ENCODE assay signal across 1 mouse cellular context in the genomic region with DNA sequence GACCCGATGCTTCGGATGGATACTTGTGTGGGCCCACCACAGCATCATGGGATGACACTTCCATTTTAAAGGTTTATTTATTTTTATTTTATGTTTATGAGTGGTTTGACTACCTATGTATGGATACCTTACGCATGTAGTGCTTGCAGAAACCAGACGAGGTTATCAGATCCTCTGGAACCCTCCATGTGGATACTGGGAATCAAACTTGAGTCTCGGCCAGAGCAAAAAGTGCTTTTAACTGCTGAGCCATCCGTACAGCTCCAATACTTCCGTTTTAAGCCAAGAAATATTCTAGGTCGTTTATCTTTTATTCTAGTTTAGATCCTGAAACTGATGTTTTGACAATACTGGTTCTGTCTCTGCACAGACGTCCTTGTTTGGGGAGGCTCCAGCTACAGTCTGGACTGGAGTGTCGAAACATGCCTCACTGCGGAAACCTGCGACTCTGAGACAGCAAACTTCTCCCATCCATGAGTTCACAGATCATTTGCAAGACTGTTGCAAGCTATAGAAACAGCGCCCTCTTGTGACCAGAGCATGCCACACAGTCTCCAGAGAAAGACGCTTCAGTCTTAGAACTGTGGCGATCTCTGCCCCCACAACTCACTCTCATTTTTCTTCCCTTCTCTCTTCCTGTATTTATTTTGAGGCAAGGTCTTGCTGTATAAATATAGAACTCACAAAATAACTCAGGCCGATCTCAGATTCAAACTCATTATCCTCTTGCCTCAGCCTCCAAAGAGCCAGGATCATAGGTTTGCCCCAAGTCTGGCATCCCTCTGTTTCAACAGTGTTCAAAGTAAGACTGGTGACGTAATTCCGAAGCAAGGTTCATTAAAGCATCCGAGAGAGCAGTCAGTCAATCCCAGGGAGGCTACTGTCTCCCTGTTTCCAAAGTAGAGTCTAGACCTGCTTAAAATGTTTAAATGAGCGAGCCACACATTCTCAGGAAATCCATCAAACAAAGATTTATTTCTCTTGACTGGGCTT.
A peak's percentile ranks its signal among the peaks of the same experiment; 100 is the strongest.
TF ChIP-seq lines count a peak whose summit lies in the region.

No protein-coding gene starts in this region.

TF ChIP-seq in MEL, 35 proteins besides CTCF, POLR2A, EP300 and RAD21 (continued from another document):
- peak; percentile 94 for TF ChIP-seq SMC3 (IDR thresholded peaks at IDR 0.05; ENCODE audit: low read depth, low read length)
- peak; percentile 42; the same call in 1 of the 2 replicates for TF ChIP-seq TBP (IDR thresholded peaks at IDR 0.05; ENCODE audit: low read depth, low read length)
- no peak for TF ChIP-seq CHD2 (IDR thresholded peaks at IDR 0.05; ENCODE audit: low read length)
- no peak for TF ChIP-seq CHD1 (IDR thresholded peaks at IDR 0.05; ENCODE audit: low read depth, low read length)
- TF ChIP-seq MXI1 (IDR thresholded peaks at IDR 0.05; ENCODE audit: low read depth, low read length) = peak; percentile 46; the same call in 1 of the 2 replicates
- TF ChIP-seq POLR2AphosphoS2 (IDR thresholded peaks at IDR 0.05; ENCODE audit: low read length) = no peak
